Mouse (Mus musculus): ENCODE measurements around the gene Lad1. TPM values are rescaled to one million over a fixed set of nuclear protein-coding genes. Genes with fewer than 3 reads are reported as not detected.
A peak's percentile ranks its signal among the peaks of the same experiment; 100 is the strongest.

Lad1 gene
- polyA plus RNA-seq, 1 experiment: 1.6 TPM

GRCm38 (mm10) chr1:135864830-135865229 lies 46.4 kb downstream of the Lad1 start:
- DNase-seq (ENCODE audit: extremely low spot score in 1 of 2, low spot score in 1 of 2): no peak

DNA sequence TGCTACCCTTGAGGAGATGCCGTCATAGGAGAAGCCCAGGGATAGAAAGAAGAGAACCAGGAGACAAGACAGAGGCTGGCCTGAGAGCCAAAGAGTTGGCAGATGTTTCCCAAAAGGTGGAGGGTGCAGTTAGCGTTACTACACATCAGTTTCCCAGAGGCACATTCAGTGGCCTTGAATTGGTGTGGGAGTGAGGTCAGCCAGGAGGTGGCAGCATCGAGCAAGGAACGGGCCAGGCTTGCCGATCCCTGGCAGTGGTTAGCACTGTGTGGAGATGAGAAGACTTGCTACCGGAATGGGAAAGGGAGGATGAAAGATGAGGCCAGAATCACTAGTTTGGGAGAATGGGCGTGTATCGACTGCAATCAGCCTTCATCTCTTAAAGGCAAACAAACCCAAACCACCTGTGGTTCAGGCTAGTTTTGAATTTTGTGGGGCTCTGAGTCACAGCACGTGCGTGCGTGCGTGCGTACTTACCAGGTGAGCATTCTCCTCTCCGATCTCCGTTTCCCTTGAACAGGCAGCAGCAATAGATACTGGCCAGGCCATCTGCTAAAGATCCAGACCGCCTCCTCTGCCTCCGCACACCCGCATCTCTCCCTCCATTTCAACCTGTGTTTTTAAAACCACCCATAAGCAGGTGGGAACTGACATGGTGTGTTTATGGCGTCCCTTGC lies 47.3 kb downstream of the Lad1 start:
- peak; percentile 53 to 93 for DNase-seq (ENCODE audit: extremely low spot score in 1 of 2, low spot score in 1 of 2)

- DNase-seq (ENCODE audit: extremely low spot score in 1 of 2, low spot score in 1 of 2): no peak
Observed at GRCm38 (mm10) chr1:135868570-135868969, 50.2 kb downstream of the Lad1 start.

DNA sequence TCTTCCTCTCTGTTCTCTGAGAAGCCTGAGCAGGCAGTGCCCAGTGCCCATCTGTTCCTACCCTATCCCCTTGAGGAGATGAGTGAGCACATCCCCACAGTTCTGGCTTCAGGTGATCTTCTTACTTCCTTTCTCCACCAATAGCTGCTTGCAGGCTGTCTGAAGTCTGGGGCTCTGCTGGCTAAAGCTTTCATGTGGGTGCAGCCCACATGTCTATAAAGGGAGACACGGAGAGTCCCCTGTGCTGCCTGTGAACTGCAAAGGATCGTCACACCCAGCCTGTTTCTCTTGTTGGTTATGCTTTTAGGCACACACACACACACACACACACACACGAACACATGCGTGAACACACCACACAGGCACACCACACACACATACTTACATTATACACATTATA lies 54.6 kb downstream of the Lad1 start:
- DNase-seq (ENCODE audit: extremely low spot score in 1 of 2, low spot score in 1 of 2): peak; percentile 23 to 43

DNA sequence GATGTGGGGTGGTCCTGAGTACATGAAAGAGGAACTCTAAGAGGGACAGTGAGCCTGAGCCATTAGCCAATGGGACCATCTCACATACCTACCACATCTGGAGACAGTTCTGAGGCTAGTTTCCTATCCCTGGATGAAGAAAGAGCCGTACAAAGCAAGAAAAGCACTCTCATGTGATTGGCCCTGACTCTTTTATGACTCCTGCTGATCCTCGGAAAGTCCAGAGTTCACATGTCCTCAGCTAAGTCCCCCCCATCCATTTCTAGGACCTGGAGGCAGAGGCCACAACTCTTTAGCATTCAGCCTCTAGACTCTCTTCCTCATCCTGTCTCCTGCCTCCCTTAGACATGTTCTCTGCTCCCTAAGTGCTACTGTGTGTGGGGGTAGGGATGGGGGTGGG lies 58.9 kb downstream of the Lad1 start:
- no peak for DNase-seq (ENCODE audit: extremely low spot score in 1 of 2, low spot score in 1 of 2)

DNA sequence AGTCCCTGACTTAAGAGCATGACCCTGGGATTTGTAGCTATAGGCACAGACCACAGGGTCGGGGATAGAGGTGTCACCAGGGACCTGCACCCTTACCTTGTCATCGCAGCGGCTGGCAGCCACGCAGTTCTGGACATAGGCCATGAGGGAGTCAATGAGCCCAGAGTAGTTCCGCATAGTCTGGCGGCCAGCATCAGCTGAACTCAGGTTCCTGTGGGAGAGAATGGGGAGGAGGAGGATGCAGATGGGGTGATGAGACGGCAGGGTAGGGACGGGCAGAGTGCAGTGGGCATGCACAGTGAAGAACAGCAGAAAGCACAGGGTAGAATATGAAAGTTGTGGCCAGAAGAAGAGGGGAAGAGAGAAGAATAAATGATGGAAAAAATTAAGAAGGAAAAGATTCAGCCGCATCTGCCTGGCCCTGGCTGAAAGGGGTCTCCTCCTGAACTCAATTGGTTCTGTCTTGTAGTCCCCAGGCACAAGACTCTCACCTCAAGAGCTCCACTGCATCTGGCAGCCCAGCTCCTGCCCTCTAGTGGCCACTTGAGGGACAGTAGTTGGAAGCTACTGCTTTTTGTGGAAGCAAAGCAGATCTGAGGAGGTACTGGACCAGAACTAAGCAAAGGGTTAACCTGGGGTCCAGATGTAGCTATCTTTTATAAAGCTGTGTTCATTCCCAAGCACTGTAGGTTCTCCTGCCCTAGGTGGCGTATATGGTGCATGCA lies 64.1 kb downstream of the Lad1 start:
- peak in 1 of 2 experiments; percentile 82 for DNase-seq (ENCODE audit: extremely low spot score in 1 of 2, low spot score in 1 of 2)

Other genes with a start within 250 kb of the Lad1 start
- 49.4 and 61.9 TPM in 2 replicates for gene Nav1, start 211.3 kb upstream of the Lad1 start, polyA plus RNA-seq (2012; rRNA removed)
- 205 and 232 TPM in 2 replicates for gene Csrp1, start 98.5 kb upstream of the Lad1 start, polyA plus RNA-seq (2012; rRNA removed)
- 33.6 and 41.1 TPM in 2 replicates for gene Phlda3, start 52.5 kb upstream of the Lad1 start, polyA plus RNA-seq (2012; rRNA removed)
- gene Tnni1, start 39.2 kb upstream of the Lad1 start, polyA plus RNA-seq (2012; rRNA removed): 10.5 and 11.3 TPM in 2 replicates
- 11.6 and 13.8 TPM in 2 replicates for gene Tnnt2, start 17.8 kb downstream of the Lad1 start, polyA plus RNA-seq (2012; rRNA removed)
- gene Pkp1, start 100.6 kb downstream of the Lad1 start, polyA plus RNA-seq (2012; rRNA removed): 0.24 and 0.40 TPM in 2 replicates
- gene Igfn1, start 187.7 kb downstream of the Lad1 start, polyA plus RNA-seq (2012; rRNA removed): 12.1 and 17.9 TPM in 2 replicates
- 108 and 113 TPM in 2 replicates for gene Tmem9, start 189.6 kb downstream of the Lad1 start, polyA plus RNA-seq (2012; rRNA removed)
- gene Ascl5, start 232.2 kb downstream of the Lad1 start, polyA plus RNA-seq (2012; rRNA removed): 1.0 and 1.2 TPM in 2 replicates
- gene Cacna1s, start 234.2 kb downstream of the Lad1 start, polyA plus RNA-seq (2012; rRNA removed): 4.5 and 5.6 TPM in 2 replicates

Data from frontal cortex, adult 2 months (tissue).